Mouse (Mus musculus): ENCODE data around the gene Rora. TPM values are rescaled to one million over a fixed set of nuclear protein-coding genes. Genes with fewer than 3 reads are reported as not detected.

The Rora gene
- polyA plus RNA-seq, 1 experiment, result 0.86 TPM

DNA sequence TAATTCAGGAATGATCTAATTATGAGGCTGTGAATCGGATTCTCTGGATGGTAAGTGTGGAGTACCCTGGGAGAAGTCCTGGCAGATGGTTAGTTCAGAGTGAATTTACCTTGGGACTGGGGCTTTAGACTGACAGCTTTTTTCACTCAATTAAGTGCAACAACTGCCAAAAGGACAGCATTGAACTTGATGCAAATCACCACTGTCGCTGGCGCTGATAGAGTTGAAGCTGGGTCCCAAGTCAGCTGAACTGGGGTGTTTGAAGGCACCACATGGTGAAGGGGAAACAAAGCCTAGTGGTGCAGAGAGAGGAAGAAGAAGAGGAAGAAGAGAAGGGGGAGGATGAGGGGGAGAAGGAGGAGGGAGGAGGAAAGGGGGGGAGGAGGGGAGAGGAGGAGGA is 30.4 kb downstream of the Rora start:
- Histone ChIP-seq H3K4me3 (no peak overlapping the region), H3K79me2 (ENCODE audit: control insufficient read depth, insufficient read depth) (no peaks in the 10 kb centered on the region), H3K36me3 (ENCODE audit: control insufficient read depth, insufficient read depth) (no peaks in the 10 kb centered on the region), H3K27me3 (ENCODE audit: control insufficient read depth, insufficient read depth, insufficient read length) (peaks cover 11% of the 10 kb centered on the region), H3K4me2 (ENCODE audit: low read depth) (no peak overlapping the region), H3ac (ENCODE audit: control insufficient read depth, insufficient read length) (no peak overlapping the region)
- TF ChIP-seq CEBPB (IDR thresholded peaks at IDR 0.05; ENCODE audit: insufficient read depth, poor library complexity, severe bottlenecking) (no peak), E2F4 (IDR thresholded peaks at IDR 0.05; ENCODE audit: insufficient read depth) (no peak), POLR2A (IDR thresholded peaks at IDR 0.05; ENCODE audit: insufficient read length, low read depth) (no peak), SRF (IDR thresholded peaks at IDR 0.05; ENCODE audit: control insufficient read depth, insufficient read length, low read depth) (no peak), TCF3 (IDR thresholded peaks at IDR 0.05; ENCODE audit: insufficient read length, low read depth) (no peak), MYOG (IDR thresholded peaks at IDR 0.05; ENCODE audit: control insufficient read depth in 1 of 3, insufficient read depth in 1 of 3, insufficient read length in 2 of 3, low read depth in 2 of 3) (no peak), REST (IDR thresholded peaks at IDR 0.05; ENCODE audit: insufficient read depth, insufficient read length) (no peak), POLR2AphosphoS2 (IDR thresholded peaks at IDR 0.05; ENCODE audit: insufficient read length, low read depth) (no peak)

DNA sequence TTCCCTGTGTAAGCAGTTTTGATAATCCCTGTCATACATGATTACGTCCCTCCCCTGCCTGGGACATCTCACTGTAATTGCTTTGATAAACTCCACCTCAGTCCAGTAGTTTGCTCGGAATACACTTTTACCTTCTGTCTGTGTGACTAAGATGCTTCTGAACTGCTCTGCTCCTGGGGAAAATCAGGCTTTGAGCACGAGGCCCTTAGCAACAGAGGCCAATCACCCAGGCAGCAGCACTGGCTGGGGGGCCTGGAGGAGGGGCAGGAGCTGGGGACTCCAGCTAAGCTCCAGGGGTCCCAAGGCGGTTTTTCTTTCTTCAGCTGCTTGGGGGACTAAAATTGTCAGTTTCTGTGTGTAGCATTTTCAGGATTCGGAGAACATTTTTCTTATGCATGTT is 32.0 kb downstream of the Rora start:
- TF ChIP-seq MYOD1 (IDR thresholded peaks at IDR 0.05; ENCODE audit: control insufficient read depth in 1 of 3, insufficient read length in 2 of 3, low read depth in 2 of 3) (no peak), MYOG (IDR thresholded peaks at IDR 0.05; ENCODE audit: control insufficient read depth in 1 of 3, insufficient read depth in 1 of 3, insufficient read length in 2 of 3, low read depth in 2 of 3) (no peak), POLR2AphosphoS2 (IDR thresholded peaks at IDR 0.05; ENCODE audit: insufficient read length, low read depth) (no peak), POLR2A (IDR thresholded peaks at IDR 0.05; ENCODE audit: insufficient read length, low read depth) (no peak), USF1 (IDR thresholded peaks at IDR 0.05; ENCODE audit: low read depth) (no peak), E2F4 (IDR thresholded peaks at IDR 0.05; ENCODE audit: insufficient read depth) (no peak), MAX (IDR thresholded peaks at IDR 0.05; ENCODE audit: low read depth) (no peak)
- Histone ChIP-seq H3K36me3 (ENCODE audit: control insufficient read depth, insufficient read depth) (no peaks in the 10 kb centered on the region), H3K4me3 (no peak overlapping the region), H3K27me3 (ENCODE audit: control insufficient read depth, insufficient read depth, insufficient read length) (peaks cover 3% of the 10 kb centered on the region), H3K79me2 (ENCODE audit: control insufficient read depth, insufficient read depth) (no peaks in the 10 kb centered on the region), H3K4me2 (ENCODE audit: low read depth) (no peak overlapping the region), H3ac (ENCODE audit: control insufficient read depth, insufficient read length) (no peak overlapping the region)

DNA sequence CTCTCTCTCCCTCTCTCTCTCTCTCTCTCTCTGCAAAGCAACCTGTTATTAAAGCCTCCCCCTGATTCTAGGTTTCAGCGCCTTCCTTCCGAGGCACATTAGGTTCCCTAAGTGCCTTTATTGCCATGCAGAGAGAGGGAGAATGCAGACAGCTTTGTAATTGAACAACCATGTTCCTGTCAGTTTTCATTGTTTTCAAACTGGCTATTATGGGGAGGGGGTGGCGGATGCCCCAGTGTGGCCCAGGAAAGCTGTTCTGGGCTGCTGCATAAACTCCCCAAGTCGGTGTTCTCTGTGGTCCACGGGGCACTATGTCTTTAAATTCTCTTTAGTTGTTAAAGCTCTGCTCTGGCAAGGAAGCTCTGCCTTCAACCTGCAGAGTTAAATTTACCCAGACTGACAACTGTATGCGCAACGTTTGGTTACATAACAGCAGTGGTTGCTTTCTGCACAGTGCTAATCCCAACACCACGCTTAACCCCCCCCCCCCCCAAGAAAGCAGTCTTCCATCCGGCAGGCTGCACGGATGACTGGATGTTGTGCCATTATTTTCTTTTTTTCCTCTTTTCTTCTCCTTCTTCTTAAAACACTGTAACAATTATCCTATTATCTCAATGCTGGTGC is 33.8 kb downstream of the Rora start:
- H3K4me2 ChIP-seq (ENCODE audit: low read depth), result no peak overlapping the region
- TF ChIP-seq MYOD1 (IDR thresholded peaks at IDR 0.05; ENCODE audit: control insufficient read depth in 1 of 3, insufficient read length in 2 of 3, low read depth in 2 of 3) (no peak), USF1 (IDR thresholded peaks at IDR 0.05; ENCODE audit: low read depth) (no peak), TCF12 (IDR thresholded peaks at IDR 0.05; ENCODE audit: insufficient read depth, poor library complexity, severe bottlenecking) (no peak), CEBPB (IDR thresholded peaks at IDR 0.05; ENCODE audit: insufficient read depth, poor library complexity, severe bottlenecking) (no peak), POLR2AphosphoS2 (IDR thresholded peaks at IDR 0.05; ENCODE audit: insufficient read length, low read depth) (no peak), POLR2A (IDR thresholded peaks at IDR 0.05; ENCODE audit: insufficient read length, low read depth) (no peak), TCF3 (IDR thresholded peaks at IDR 0.05; ENCODE audit: insufficient read length, low read depth) (no peak), SRF (IDR thresholded peaks at IDR 0.05; ENCODE audit: control insufficient read depth, insufficient read length, low read depth) (no peak), E2F4 (IDR thresholded peaks at IDR 0.05; ENCODE audit: insufficient read depth) (no peak)
- peaks cover 3% of the 10 kb centered on the region for H3K27me3 ChIP-seq (ENCODE audit: control insufficient read depth, insufficient read depth, insufficient read length)
- H3K36me3 ChIP-seq (ENCODE audit: control insufficient read depth, insufficient read depth), result no peaks in the 10 kb centered on the region
- H3K4me3 ChIP-seq, result no peak overlapping the region
- no peak overlapping the region for H3ac ChIP-seq (ENCODE audit: control insufficient read depth, insufficient read length)
- no peaks in the 10 kb centered on the region for H3K79me2 ChIP-seq (ENCODE audit: control insufficient read depth, insufficient read depth)

DNA sequence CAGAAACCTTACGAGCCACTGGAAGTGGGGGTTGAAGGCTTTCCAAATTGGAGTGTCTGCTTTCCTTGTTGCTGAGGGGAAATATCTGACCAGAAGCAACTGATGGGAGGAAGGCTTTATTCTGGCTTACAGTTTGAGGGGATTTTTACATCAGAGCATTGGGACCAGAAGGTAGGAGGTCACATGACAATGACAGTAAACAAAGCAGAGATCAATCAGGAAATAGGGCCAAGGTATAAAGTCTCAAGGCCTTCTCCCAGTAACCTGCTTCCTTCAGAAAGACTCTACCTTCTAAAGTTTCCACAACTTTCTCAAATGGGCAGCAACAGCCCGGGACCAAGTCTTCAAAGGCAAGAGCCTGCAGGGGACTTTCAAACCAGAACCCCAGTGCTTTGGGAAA is 34.6 kb downstream of the Rora start:
- no peak overlapping the region for H3K4me2 ChIP-seq (ENCODE audit: low read depth)
- no peaks in the 10 kb centered on the region for H3K36me3 ChIP-seq (ENCODE audit: control insufficient read depth, insufficient read depth)
- H3K4me3 ChIP-seq, result no peak overlapping the region
- no peaks in the 10 kb centered on the region for H3K79me2 ChIP-seq (ENCODE audit: control insufficient read depth, insufficient read depth)
- H3K27me3 ChIP-seq (ENCODE audit: control insufficient read depth, insufficient read depth, insufficient read length), result no peaks in the 10 kb centered on the region
- TF ChIP-seq REST (IDR thresholded peaks at IDR 0.05; ENCODE audit: insufficient read depth, insufficient read length), result no peak
- TF ChIP-seq SRF (IDR thresholded peaks at IDR 0.05; ENCODE audit: control insufficient read depth, insufficient read length, low read depth), result no peak
- TF ChIP-seq CEBPB (IDR thresholded peaks at IDR 0.05; ENCODE audit: insufficient read depth, poor library complexity, severe bottlenecking), result no peak
- no peak for TF ChIP-seq MAX (IDR thresholded peaks at IDR 0.05; ENCODE audit: low read depth)
- no peak for TF ChIP-seq E2F4 (IDR thresholded peaks at IDR 0.05; ENCODE audit: insufficient read depth)
- no peak for TF ChIP-seq MYOG (IDR thresholded peaks at IDR 0.05; ENCODE audit: control insufficient read depth in 1 of 3, insufficient read depth in 1 of 3, insufficient read length in 2 of 3, low read depth in 2 of 3)
- no peak for TF ChIP-seq TCF3 (IDR thresholded peaks at IDR 0.05; ENCODE audit: insufficient read length, low read depth)
- no peak overlapping the region for H3ac ChIP-seq (ENCODE audit: control insufficient read depth, insufficient read length)

DNA sequence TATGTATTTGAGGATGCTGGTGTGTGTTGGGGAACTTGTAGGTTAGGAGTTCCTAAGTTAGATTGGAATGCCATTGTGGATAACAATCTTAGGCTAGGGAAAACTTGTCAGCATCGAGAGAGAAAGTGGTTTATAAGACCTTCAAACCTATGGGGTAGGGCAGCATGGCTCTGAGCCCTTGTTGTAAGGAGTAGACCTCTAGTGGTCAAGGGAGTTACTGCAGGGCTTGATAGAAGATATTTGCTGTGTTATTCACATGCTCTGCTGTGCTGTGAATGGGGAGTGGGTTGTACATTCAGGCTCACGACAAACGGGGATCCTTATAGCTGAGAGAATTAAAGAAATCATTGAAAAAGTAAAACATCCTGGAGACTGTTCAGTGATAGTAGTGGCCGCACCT is 35.8 kb downstream of the Rora start:
- Histone ChIP-seq H3K4me2 (ENCODE audit: low read depth) (no peak overlapping the region), H3K27me3 (ENCODE audit: control insufficient read depth, insufficient read depth, insufficient read length) (no peaks in the 10 kb centered on the region), H3K36me3 (ENCODE audit: control insufficient read depth, insufficient read depth) (no peaks in the 10 kb centered on the region), H3ac (ENCODE audit: control insufficient read depth, insufficient read length) (no peak overlapping the region), H3K4me3 (no peak overlapping the region), H3K79me2 (ENCODE audit: control insufficient read depth, insufficient read depth) (no peaks in the 10 kb centered on the region)
- TF ChIP-seq MYOD1 (IDR thresholded peaks at IDR 0.05; ENCODE audit: control insufficient read depth in 1 of 3, insufficient read length in 2 of 3, low read depth in 2 of 3) (no peak), POLR2AphosphoS2 (IDR thresholded peaks at IDR 0.05; ENCODE audit: insufficient read length, low read depth) (no peak), MAX (IDR thresholded peaks at IDR 0.05; ENCODE audit: low read depth) (no peak), USF1 (IDR thresholded peaks at IDR 0.05; ENCODE audit: low read depth) (no peak), E2F4 (IDR thresholded peaks at IDR 0.05; ENCODE audit: insufficient read depth) (no peak), TCF3 (IDR thresholded peaks at IDR 0.05; ENCODE audit: insufficient read length, low read depth) (no peak), CEBPB (IDR thresholded peaks at IDR 0.05; ENCODE audit: insufficient read depth, poor library complexity, severe bottlenecking) (no peak), SRF (IDR thresholded peaks at IDR 0.05; ENCODE audit: control insufficient read depth, insufficient read length, low read depth) (no peak), MYOG (IDR thresholded peaks at IDR 0.05; ENCODE audit: control insufficient read depth in 1 of 3, insufficient read depth in 1 of 3, insufficient read length in 2 of 3, low read depth in 2 of 3) (no peak), REST (IDR thresholded peaks at IDR 0.05; ENCODE audit: insufficient read depth, insufficient read length) (no peak), POLR2A (IDR thresholded peaks at IDR 0.05; ENCODE audit: insufficient read length, low read depth) (no peak), TCF12 (IDR thresholded peaks at IDR 0.05; ENCODE audit: insufficient read depth, poor library complexity, severe bottlenecking) (no peak)
